Mouse (Mus musculus): ENCODE results near the gene BC005624.
A peak's percentile ranks its signal among the peaks of the same experiment; 100 is the strongest.

BC005624 gene

DNA sequence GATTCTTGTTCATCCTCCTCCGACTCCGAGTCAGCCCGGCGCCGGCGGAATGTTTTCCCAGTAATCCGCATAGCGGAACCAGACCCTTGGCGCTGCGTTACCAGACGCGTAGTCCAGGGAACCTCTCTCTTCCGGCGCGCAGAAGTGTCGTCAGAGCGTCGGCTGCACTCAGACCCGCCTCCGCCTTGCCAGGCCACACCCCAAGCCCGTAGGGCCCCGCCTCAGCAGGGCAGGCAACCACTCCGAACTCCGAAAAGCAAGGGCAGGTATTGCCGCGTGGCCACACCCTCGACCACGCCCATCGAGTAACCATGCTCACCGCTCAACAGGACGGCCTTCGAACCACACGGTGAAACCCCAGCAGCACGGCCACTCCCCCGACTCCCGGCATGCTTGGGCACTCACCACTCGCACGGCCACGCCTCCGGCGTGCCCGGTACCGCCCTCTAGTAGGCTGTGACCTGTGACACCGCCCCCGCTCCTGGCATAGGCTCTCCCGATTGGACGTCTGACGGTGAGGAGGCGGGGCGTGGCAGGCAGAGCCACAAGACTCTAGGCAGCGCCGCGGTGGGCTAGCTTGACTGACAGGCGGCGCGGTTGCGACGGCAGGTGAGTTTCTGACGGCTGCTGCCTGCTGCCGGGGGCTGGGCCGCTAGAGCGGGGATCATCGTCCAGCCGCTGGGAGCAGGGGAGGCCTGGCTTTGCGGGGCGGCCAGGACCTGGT, at the start of gene BC005624, which contains the start of gene Usp20:
Gene BC005624 (minus strand): TSS at position 412 of the 724 bp plus-strand sequence.
Gene Usp20 (plus strand): TSS at position 490 of the 724 bp plus-strand sequence.
- DNase-seq (ENCODE audit: low read depth, low spot score): peak; percentile 100

DNA sequence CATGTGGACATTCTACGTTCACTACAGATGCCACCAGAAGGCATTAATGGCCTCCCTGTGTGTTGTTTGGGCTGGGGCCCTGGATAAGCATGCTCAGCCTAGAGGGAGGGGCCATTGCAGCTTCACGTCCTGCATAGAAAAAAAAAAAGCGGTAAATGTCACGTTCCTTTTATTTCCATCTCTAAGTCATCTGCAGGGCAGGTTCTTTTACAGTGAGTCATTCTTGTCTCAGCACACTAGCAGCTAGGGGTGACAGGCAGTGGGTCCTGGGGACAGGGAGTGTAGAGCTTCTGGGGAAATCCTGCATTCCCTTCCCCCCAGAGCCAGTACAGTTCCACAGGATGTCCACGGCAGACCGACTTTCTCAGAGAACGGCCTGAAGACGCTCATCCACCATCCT, 44.6 kb upstream of the BC005624 start:
- DNase-seq (ENCODE audit: low read depth, low spot score): peak; percentile 44

DNA sequence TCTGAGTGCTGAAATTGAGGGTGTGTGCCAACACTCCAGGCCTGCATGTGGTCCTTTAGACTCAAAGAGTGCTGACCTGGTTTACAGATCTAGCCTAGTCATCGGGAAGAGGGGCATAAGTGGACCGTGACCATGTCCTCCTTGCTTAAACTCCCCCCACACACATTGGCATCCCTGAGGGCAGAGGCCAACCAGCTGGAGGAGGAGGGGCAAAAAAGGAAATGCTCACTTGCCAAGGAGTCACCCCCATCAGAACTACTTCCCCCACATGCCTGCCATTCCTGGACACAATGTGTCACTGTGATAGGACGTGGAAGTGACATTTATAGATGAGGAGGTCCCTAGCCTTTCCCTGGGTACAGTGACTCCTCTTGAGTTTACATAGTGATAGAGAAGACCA, 43.5 kb upstream of the BC005624 start:
- no peak for DNase-seq (ENCODE audit: low read depth, low spot score)

DNA sequence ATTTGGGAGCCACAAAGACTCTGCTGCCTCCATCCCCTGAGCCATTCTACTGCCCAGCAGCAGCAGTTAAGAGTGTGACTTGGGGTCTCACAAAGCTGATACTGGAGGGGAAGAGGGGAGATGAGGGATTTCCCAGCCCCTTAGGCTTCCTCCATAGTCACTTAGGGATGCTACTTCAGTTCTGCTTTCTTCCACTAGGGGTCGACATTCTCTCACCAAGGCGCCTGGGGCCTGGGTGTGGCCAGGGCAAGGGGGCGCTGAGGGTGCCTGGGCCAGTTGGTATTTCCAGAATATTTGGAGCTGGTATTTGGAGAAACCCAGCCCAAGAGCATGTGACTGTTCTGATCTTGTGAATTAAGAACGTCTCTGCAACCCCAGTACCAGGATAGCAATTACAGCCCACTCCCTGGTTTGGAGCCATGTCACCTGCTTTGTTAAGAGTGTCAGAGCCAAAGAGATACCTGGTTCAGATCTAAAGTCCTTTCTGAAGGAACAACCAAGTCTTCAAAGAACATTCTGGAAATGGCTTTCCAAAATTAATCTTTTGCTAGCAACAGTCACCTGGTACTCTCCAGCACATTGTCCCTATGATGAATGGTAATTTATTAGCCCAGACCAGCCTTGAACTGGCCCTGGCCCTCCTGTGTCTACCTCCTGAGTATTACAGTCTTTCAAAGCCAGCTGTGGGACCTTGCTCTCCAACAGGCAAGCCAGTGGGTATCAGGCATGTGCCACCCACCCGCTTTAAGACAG, 42.8 kb upstream of the BC005624 start:
- peak; percentile 86 for DNase-seq (ENCODE audit: low read depth, low spot score)

DNA sequence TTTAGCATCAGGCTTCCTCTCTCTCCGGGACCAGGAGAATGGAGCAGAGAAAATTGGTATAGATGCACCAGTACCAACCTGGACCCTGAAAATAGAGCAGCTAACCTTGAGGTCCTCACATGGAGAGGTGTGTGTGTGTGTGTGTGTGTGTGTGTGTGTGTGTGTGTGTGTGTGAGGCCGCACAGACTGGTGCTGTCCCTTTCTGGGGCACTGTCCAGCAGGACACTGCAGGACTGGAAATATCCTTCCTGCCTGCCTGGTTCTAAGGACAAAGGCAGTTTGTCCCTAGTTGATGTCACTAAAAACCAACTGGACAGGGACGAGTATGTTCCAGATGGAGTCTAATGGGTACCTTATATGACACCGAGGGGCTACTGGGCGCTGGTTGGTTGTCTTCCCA, 41.9 kb upstream of the BC005624 start:
- DNase-seq (ENCODE audit: low read depth, low spot score): peak; percentile 47

GRCm38 (mm10) chr2:31020202-31020601, 38.2 kb upstream of the BC005624 start:
- peak; percentile 53 for DNase-seq (ENCODE audit: low read depth, low spot score)

- peak; percentile 37 for DNase-seq (ENCODE audit: low read depth, low spot score)
Observed at GRCm38 (mm10) chr2:31019011-31019410, 37.0 kb upstream of the BC005624 start.

DNA sequence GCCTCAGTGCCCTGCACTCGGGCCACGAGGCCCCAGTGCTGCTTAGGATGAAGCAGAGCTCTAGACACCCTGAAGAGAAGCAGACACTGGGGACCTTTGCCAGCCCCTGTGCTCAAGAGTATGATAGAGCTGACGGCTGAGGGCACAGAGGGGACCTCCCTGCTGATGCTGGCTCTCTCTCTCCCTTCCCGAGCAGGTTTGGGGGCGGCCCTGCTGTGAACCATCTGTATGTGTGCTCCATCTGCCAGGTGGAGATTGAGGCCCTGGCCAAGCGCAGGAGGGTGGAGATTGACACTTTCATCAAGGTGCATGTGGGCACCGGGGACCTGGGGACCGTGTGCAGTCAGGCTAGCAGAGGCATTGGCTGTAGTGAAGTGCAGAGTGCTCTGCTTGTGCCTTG, 36.5 kb upstream of the BC005624 start:
- peak; percentile 95 for DNase-seq (ENCODE audit: low read depth, low spot score)

- DNase-seq (ENCODE audit: low read depth, low spot score): peak; percentile 62
Observed at GRCm38 (mm10) chr2:31017625-31018317, 35.8 kb upstream of the BC005624 start.

- DNase-seq (ENCODE audit: low read depth, low spot score): no peak
Observed at GRCm38 (mm10) chr2:31013371-31014120, 31.5 kb upstream of the BC005624 start.

DNA sequence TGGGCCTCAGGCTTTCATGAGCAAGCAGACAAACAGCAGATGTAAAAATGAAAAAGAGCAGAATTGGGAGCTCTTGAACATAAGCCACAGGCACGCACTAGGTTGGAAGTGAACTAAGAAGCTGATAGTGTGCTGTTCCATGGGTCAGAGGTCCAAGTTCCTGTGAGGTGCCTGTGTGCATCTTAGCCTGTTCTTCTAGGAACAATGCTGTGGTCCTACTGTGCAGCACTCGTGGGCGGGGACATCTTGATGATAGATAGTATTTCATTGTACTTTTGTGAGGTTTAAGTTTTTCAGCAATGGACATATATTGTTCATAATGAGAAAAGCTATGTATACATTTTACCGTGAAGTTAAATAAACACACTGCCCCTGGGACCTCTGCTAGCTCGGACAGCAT, 25.2 kb upstream of the BC005624 start:
- no peak for DNase-seq (ENCODE audit: low read depth, low spot score)

DNA sequence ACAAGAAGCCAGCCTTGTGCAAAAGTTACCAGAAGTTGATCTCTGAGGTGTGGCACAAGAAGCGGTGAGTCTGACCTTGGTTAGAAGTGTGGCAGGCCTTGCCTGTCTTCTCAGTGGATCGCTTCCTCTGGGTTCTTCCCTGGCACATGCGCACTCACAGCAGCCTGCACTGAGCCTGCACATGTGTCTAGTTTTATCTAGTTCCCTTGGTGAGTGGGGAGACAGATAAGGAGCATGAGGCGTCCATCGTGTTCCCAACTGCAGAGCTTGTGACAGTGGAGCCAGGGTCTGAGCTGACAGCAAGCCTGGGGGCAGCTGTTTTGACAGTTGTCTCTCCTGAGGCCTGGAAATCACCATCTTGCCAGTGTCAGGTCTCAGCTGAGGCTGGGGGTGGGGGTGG, 24.4 kb upstream of the BC005624 start:
- no peak for DNase-seq (ENCODE audit: low read depth, low spot score)

DNA sequence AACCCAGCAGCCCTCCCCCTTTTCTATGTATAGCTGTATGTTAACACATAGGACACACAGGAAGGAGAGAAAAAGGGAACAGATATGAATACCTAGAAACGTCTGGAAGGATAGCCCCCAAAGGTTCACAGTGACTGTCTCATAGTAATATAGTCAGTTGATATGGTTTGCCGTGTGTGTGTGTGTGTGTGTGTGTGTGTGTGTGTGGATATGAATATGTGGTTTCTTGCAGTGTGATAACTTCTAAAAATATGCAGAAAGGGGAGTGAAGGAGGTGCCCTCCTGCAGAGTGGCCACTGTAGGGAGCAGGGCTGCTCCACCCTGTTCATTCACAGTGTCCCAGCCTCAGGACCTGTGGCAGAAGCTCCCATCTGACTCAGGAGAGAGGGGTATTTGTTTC, 23.5 kb upstream of the BC005624 start:
- DNase-seq (ENCODE audit: low read depth, low spot score): no peak

- DNase-seq (ENCODE audit: low read depth, low spot score): peak; percentile 77
Observed at GRCm38 (mm10) chr2:31002857-31003256, 20.9 kb upstream of the BC005624 start.

DNA sequence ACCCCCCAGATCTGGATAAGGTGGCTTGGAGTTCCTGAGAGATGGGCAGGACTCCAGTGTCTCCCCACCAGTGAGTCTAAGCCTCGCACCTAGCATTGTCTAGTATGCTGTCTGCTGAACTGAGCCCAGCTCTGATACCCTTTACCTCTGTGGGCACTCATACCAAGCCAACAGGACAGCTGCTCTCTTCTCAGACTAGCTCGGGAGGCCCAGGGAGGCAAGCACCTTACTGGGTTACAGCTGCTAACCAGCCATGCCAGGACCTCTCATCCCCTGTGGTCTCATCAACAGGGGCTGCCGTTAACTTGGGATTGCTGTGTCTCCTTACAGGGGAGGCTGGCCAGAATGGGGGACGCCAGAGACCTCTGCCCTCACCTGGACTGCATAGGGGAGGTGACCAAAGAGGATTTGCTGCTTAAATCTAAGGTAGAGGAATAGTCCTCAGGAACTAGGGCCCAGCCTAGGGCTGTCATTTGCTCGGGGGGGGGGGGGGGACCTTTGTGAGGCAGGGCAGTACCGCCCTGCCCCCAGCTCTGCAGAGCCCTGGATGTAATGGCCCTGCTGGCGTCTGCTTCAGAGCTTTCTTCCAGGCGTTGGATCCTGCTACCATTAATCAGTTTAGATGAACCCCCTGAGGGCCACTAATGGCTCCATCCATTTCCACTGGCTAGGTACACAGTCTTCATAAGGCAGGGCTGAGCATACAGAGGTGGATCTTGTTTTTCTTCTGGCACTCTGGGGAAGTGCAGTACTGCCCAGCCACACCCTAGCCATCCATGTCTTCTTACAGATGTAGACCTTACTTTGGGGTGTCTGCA, 16.7 kb upstream of the BC005624 start:
- DNase-seq (ENCODE audit: low read depth, low spot score): no peak

DNA sequence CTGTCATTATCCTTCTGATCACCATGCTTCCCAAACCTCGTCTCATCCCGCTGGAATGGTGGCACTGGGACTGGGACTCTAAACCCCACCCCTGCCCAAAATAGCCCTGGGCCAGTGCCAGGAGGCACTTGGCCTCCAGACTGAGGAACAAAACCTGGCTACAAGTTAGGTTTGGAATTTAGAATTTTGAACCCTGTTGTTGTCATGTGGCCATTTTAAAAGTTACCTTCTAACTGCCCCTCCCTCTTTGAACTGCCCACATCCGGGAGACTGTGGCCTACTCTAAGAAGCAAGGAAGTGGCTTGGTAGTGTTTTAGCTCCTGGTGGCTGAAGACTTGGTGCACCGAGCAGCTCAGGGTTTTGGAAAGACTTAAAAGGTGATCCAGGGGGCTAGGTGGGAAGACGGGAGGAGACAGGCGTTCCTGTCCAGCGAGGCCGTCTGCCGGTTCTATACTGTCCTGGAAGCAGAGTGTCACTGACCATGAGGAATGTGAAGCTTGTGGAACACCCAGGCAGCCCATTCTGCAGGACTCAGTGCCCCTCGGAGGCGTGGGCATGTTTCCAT, 13.5 kb upstream of the BC005624 start:
- DNase-seq (ENCODE audit: low read depth, low spot score): peak; percentile 31

- DNase-seq (ENCODE audit: low read depth, low spot score): no peak
Observed at GRCm38 (mm10) chr2:30994853-30995252, 12.9 kb upstream of the BC005624 start.

DNA sequence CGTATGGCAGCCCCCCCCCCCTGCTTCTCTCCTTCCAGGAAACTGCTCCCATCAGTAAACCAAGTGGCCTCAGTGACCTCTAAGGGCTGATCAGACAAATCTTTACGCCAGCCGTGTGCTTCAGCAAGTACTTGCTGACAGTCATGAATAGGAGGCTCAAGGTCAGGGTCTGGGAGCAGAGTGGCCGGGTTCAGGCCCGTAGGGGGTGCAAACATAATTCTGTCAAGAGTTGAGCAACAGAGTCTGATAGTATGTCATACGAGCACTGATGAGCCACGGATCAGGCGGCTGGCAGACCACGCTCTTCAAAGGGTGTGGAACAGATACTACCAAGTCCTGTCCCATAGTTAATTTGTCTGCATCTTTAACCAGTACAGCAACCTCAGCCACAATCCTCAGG, 8.2 kb upstream of the BC005624 start:
- no peak for DNase-seq (ENCODE audit: low read depth, low spot score)

DNA sequence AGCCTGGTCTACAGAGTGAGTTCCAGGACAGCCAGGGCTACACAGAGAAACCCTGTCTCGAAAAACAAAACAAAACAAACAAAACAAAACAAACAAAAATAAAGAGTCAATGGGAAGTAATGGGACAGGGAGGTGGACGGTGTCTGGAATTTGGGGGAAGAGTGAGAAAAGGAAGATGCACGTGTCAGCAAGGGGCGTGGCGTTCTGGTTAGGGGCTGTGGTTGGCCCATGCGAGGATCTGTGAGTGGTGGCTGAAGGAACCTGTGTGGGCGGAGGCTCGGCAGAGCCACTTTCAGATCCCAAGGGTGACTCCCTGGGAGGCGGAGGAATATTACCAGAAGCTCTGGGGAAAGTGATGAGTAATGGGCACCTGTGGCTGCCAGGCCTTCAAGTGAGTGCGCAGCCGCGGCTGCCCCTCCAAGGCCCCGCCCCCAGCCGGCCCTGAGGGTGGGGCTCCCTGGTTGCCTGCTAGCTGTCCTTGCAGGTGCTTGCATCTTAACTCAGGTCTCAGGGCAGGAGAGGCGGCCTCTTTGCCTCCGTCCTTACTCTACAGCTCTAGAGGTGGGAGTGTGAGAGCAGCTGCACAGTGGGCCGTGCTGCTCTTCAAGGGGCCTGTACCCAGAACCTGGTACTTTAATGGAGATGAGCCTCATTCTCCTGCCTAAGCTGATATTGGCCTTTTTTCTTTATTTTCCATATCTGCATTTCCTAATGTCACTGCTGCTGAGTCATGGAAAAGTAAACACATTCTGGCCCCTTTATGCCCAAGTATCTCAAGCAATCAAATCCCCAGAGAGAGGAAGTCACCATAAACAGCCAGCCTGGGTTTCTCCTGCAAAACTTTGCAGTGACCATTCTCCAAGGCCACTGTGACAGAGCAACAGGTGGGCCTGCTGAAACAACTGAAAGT, 3.4 kb upstream of the BC005624 start:
- peak; percentile 81 for DNase-seq (ENCODE audit: low read depth, low spot score)

All from brain, adult 2 months (tissue).